Mouse (Mus musculus): ENCODE data around the gene Myo18b.

DNA sequence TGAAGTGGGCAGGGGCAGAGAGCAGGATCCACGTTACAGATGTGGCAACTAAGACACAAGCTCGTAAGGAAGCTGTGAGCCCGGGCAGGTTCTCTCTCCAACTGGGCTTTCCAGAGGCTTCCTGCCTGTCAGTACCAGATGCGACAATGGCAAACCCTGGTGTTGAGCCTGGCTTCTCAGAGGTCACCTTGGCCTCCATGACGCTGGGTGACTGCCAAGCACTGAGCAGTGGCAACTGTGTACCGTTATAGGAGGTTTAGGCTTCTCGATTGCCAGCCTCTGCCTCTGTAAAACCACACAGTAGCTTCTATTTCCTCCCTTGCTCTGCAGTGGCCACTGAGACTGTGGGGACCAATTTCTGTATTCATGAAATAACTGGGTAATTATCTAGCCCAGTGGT, 81.1 kb downstream of the Myo18b start:
- TF ChIP-seq CTCF (IDR thresholded peaks at IDR 0.05; ENCODE audit: borderline replicate concordance, insufficient read depth, low read length) (no peak), POLR2A (IDR thresholded peaks at IDR 0.05; ENCODE audit: low read depth, low read length) (no peak)

Measured in embryonic fibroblast, embryonic 13.5 days (primary cell).